Mouse (Mus musculus) Patski (cell line): ENCODE results near the gene Nit2. TPM values are rescaled to one million over a fixed set of nuclear protein-coding genes. Genes with fewer than 3 reads are reported as not detected.

ENCODE experiments used
- ATAC-seq: fragments of 100-300 bp; one replicate; pipeline ENCODE4 v1.8.0; 2021
- CTCF ChIA-PET: fragments of 350-600 bp; sonication (Branson Sonifier 250); formaldehyde crosslinking; loops from one replicate; lab custom pipeline; 2022; ENCODE audit warnings: inconsistent platforms; lab: Charles Lee
- POLR2A ChIA-PET: fragments of 350-600 bp; sonication (Branson Sonifier 250); formaldehyde crosslinking; loops from one replicate; lab custom pipeline; 2022; ENCODE audit warnings: antibody characterized with exemption, inconsistent platforms; lab: Charles Lee
- DNase-seq: peaks from one replicate; pipeline ENCODE4 v3.0.0-alpha.2; 2011; ENCODE audit warnings: low read depth, low spot score
- H3K27me3 ChIP-seq: fragments of 371-371 bp; one replicate; pipeline ENCODE4 v1.5.1; 2021
- CTCF ChIP-seq: fragments of 100-300 bp; IDR thresholded peaks from one replicate; pipeline ENCODE4 v1.5.1; 2021
- in situ Hi-C: fragments of 300-500 bp; cut with MboI; formaldehyde crosslinking; loops from 3 replicates; pipeline ENCODE4 v1.11.1; 2018; ENCODE audit warnings: low pct_unique_long_range_greater_than_20kb, mixed read lengths
- polyA plus RNA-seq: library from polyadenylated mRNA; unstranded; gene quantifications from one replicate; pipeline ENCODE4 v1.2.3, GENCODE M21; 2021

The Nit2 gene
- polyA plus RNA-seq, 1 experiment from 2014 or later, result 58.8 TPM

DNA sequence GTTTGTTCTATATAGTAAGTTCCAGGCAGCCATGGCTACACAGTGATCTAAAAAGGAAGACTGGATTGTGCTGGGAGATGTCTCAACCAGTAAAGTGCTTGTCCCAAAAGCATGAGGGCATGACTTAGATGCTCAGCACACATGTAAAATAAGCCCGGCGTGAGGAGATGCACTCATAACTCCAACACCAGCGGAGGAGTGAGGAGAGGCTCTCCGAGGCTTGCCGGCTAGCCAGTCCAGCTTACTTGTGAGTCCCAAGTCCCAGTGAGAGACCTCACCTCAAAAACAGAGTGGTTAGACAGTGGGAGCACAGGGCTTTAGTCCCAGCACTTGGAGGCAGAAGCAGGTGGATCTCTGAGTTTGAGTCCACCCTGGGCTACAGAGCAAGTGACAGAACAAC is 2.0 kb downstream of the Nit2 start:
- H3K27me3 ChIP-seq, result no peaks in the 10 kb centered on the region
- in situ Hi-C loops, result loop anchor here (5.0 kb wide), 1 partner anchor 43 kb away; the partner anchor contains the start of gene Tomm70a
- DNase-seq (no peak), ATAC-seq (no peak)
- no peak for TF ChIP-seq CTCF
- POLR2A ChIA-PET, result no interaction called here
- CTCF ChIA-PET, result interaction anchor here (2.2 kb wide), 1 partner anchor 17 kb away, joined by 5 read pairs; no protein-coding TSS in a partner anchor

- no peak for ATAC-seq
- in situ Hi-C loops, result no loop called here
- no peak for DNase-seq
- CTCF ChIA-PET, result no interaction called here
- H3K27me3 ChIP-seq, result no peaks in the 10 kb centered on the region
- POLR2A ChIA-PET, result interaction anchor here (1.5 kb wide), 1 partner anchor 27 kb away, joined by 3 read pairs; no protein-coding TSS in a partner anchor
- no peak for TF ChIP-seq CTCF
Observed at GRCm38 (mm10) chr16:57163694-57164093, 3.4 kb downstream of the Nit2 start.

DNA sequence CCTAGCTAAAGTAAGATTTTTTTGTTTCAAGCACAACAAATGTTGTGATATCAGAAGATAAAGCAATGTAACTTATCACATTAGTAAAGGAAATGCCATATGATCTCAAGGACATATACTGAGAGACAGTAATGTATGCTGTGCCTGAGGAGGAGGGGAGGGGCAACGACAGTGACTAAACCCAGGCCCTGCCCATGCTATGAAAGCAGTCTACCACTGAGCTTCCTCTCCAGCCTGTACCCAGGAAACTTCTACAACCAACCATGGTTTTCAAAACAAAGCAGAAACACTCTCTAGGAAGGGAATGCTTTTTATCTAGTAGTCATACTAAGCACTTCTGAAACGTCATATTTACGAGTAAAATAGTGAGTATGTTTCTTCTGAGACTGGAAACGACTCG is 4.3 kb downstream of the Nit2 start:
- ATAC-seq (no peak), DNase-seq (no peak)
- no peak for TF ChIP-seq CTCF
- ChIA-PET CTCF (interaction anchor here (0.7 to 2.4 kb wide), 3 partner anchors 11 to 28 kb away, joined by 3 to 10 read pairs (median 3); no protein-coding TSS in a partner anchor), POLR2A (interaction anchor here (0.6 to 1.5 kb wide), 2 partner anchors 26 to 53 kb away, joined by 3 to 4 read pairs; no protein-coding TSS in a partner anchor)
- in situ Hi-C loops, result no loop called here
- H3K27me3 ChIP-seq, result no peaks in the 10 kb centered on the region

- H3K27me3 ChIP-seq, result no peaks in the 10 kb centered on the region
- POLR2A ChIA-PET, result no interaction called here
- TF ChIP-seq CTCF, result no peak
- no peak for ATAC-seq
- in situ Hi-C loops, result no loop called here
- CTCF ChIA-PET, result interaction anchor here (0.7 to 1.3 kb wide), 2 partner anchors 10 to 434 kb away, joined by 3 read pairs; no protein-coding TSS in a partner anchor
- DNase-seq, result no peak
Observed at GRCm38 (mm10) chr16:57159835-57160234, 7.3 kb downstream of the Nit2 start.

- TF ChIP-seq CTCF, result no peak
- no peaks in the 10 kb centered on the region for H3K27me3 ChIP-seq
- no peak for DNase-seq
- in situ Hi-C loops, result no loop called here
- POLR2A ChIA-PET, result no interaction called here
- CTCF ChIA-PET, result interaction anchor here (1.1 to 1.8 kb wide), 2 partner anchors 9 to 22 kb away, joined by 3 to 7 read pairs; no protein-coding TSS in a partner anchor
- no peak for ATAC-seq
Observed at GRCm38 (mm10) chr16:57157728-57158127, 9.4 kb downstream of the Nit2 start.

DNA sequence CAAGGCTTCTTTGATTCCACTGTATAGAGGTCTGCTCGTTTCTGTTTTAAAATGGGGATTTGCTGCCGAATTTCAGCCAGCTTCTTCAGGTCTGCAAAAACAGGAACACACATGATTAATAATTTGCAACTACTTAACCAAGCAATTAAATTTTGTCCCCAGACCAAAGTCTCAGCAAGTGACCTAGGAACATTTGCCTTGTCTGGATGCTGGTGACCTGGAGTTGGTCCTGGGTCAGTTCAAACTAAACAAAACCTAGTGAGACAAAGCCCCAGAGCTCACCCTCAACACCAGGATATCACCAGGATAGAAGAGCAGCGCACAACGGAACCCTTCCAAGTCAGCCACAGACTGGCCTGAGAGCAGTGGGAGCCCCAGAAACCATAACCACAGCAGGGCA is 10.1 kb downstream of the Nit2 start:
- no peak for TF ChIP-seq CTCF
- ChIA-PET CTCF (interaction anchor here (1.1 to 1.8 kb wide), 2 partner anchors 9 to 21 kb away, joined by 3 to 7 read pairs; no protein-coding TSS in a partner anchor), POLR2A (interaction anchor here (0.6 kb wide), 1 partner anchor 65 kb away, joined by 3 read pairs; no protein-coding TSS in a partner anchor)
- no peaks in the 10 kb centered on the region for H3K27me3 ChIP-seq
- in situ Hi-C loops, result no loop called here
- ATAC-seq (no peak), DNase-seq (no peak)

- TF ChIP-seq CTCF, result no peak
- DNase-seq, result no peak
- no peak for ATAC-seq
- ChIA-PET POLR2A (no interaction called here), CTCF (interaction anchor here (1.8 kb wide), 1 partner anchor 19 kb away, joined by 5 read pairs; no protein-coding TSS in a partner anchor)
- no peaks in the 10 kb centered on the region for H3K27me3 ChIP-seq
- in situ Hi-C loops, result no loop called here
Observed at GRCm38 (mm10) chr16:57155899-57156298, 11.2 kb downstream of the Nit2 start.

GRCm38 (mm10) chr16:57151437-57151836 is 15.7 kb downstream of the Nit2 start:
- CTCF ChIA-PET, result interaction anchor here (1.2 to 2.5 kb wide), 2 partner anchors 15 to 16 kb away, joined by 3 to 7 read pairs; no protein-coding TSS in a partner anchor
- POLR2A ChIA-PET, result no interaction called here
- no peak for TF ChIP-seq CTCF
- ATAC-seq (no peak), DNase-seq (no peak)
- no peaks in the 10 kb centered on the region for H3K27me3 ChIP-seq
- in situ Hi-C loops, result no loop called here

- no peak for DNase-seq
- no peaks in the 10 kb centered on the region for H3K27me3 ChIP-seq
- ChIA-PET CTCF (no interaction called here), POLR2A (no interaction called here)
- TF ChIP-seq CTCF, result no peak
- in situ Hi-C loops, result no loop called here
- no peak for ATAC-seq
Observed at GRCm38 (mm10) chr16:57144741-57145140, 22.4 kb downstream of the Nit2 start.

GRCm38 (mm10) chr16:57133611-57134010 is 33.5 kb downstream of the Nit2 start:
- no peak for TF ChIP-seq CTCF
- ATAC-seq (no peak), DNase-seq (no peak)
- in situ Hi-C loops, result no loop called here
- H3K27me3 ChIP-seq, result no peaks in the 10 kb centered on the region
- POLR2A ChIA-PET, result no interaction called here
- CTCF ChIA-PET, result interaction anchor here (0.8 kb wide), 1 partner anchor 13 kb away, joined by 4 read pairs; no protein-coding TSS in a partner anchor

DNA sequence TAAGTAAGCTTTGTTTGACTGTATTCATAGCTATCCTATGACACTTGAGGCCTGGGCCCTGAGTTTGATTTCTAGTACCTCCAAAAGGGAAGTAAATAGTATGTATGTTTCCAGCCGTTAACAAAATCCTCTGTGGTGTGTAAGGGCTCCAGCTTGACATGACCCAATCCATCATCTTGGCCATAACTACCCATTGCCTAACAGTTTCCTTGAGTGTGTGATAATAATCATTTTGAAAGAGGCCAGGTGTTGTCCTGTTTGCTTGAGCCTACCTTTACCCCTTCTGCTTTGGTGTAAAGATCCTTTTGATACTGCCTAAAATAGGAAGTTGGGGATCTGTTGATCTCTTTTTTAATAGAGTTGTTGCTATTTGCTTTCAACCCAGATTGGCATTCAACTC is 34.8 kb downstream of the Nit2 start:
- in situ Hi-C loops, result no loop called here
- DNase-seq (no peak), ATAC-seq (no peak)
- no peaks in the 10 kb centered on the region for H3K27me3 ChIP-seq
- ChIA-PET CTCF (no interaction called here), POLR2A (no interaction called here)
- no peak for TF ChIP-seq CTCF
